Comparison of ENCODE assay signal across 28 mouse cellular contexts in genomic region chr13:45457459-45457858, GRCm38 (mm10). TPM values are rescaled to one million over a fixed set of nuclear protein-coding genes. Genes with fewer than 3 reads are reported as not detected.
DNase-seq lines count a peak whose midpoint lies in the region; ATAC-seq lines count a peak whose summit lies in the region.
"Had no signal": no experiment of that assay in that cellular context is flagged by ENCODE, and none has a peak within 500 bp of the region (broad histone marks: within the 10 kb centered on the region; RNA-seq: fewer than 3 reads in every experiment).

No protein-coding gene starts in this region.

- peaks cover 14% of the 10 kb centered on the region for H3K4me1 ChIP-seq in hindbrain, embryonic 14.5 days (replicated peaks; ENCODE audit: control insufficient read depth, insufficient read depth, low read length)

- H3K27me3 ChIP-seq in hindbrain, embryonic 14.5 days (ENCODE audit: control insufficient read depth, insufficient read depth, low read length): no peaks in the 10 kb centered on the region; the same call in 1 of the 2 replicates
- H3K27me3 ChIP-seq: CH12.LX; forebrain, embryonic 13.5 days; intestine, embryonic 15.5 days; neural tube, embryonic 12.5 days; Patski had no signal

- WGBS in hindbrain, embryonic 14.5 days: 71% methylated on average over 7 of the region's 7 CpGs

- no peak overlapping the region for H3K4me3 ChIP-seq in hindbrain, embryonic 14.5 days (replicated peaks; ENCODE audit: low read length)
- H3K4me3 ChIP-seq: forebrain, embryonic 13.5 days; intestine, embryonic 15.5 days; liver, embryonic 12.5 days; midbrain, embryonic 10.5 days; myocyte; neural tube, embryonic 12.5 days had no signal

- H3K4me2 ChIP-seq in hindbrain, embryonic 14.5 days (replicated peaks): no peak overlapping the region
- H3K4me2 ChIP-seq: forebrain, embryonic 13.5 days; intestine, embryonic 15.5 days; liver, embryonic 12.5 days; neural tube, embryonic 12.5 days had no signal

- no peak for DNase-seq in cerebellum, adult 11 months
- peak; percentile 26 to 42 for DNase-seq in cerebellum, postnatal 36 days
- no peak for DNase-seq in cerebellum, postnatal 4 days (ENCODE audit: low spot score in 2 of 2)
- DNase-seq in adipocyte (ENCODE audit: low spot score): peak; percentile 72
- peak; percentile 61 for DNase-seq in retina, embryonic 14.5 days (ENCODE audit: low spot score)
- DNase-seq in gastrocnemius, postnatal 14 days: no peak
- no peak for DNase-seq in hindbrain, embryonic 14.5 days (ENCODE audit: low spot score)
- DNase-seq: adrenal gland, postnatal 14 days; heart, postnatal 14 days; kidney, adult 8-10 months; kidney, postnatal 4 days; layer of hippocampus, postnatal 36 days; left cerebral cortex, postnatal 4 days; liver, postnatal 0 days; lung, postnatal 10 days; thymus, adult 2 months; thymus, postnatal 36 days had no signal

- H3K36me3 ChIP-seq in hindbrain, embryonic 14.5 days (replicated peaks; ENCODE audit: control insufficient read depth, insufficient read depth): no peaks in the 10 kb centered on the region
- H3K36me3 ChIP-seq: intestine, embryonic 15.5 days; liver, embryonic 12.5 days; midbrain, embryonic 10.5 days; neural tube, embryonic 12.5 days had no signal

- peak; percentile 50; the same call in 1 of the 2 replicates for ATAC-seq in cerebellum, adult (ENCODE audit: insufficient number of reproducible peaks, low FRiP score, low TSS enrichment)
- no peak for ATAC-seq in hindbrain, embryonic 14.5 days (ENCODE audit: low FRiP score)
- ATAC-seq: forebrain, embryonic 13.5 days; hindbrain, postnatal 0 days; intestine, embryonic 15.5 days; liver, embryonic 12.5 days; liver, postnatal 0 days; Patski had no signal

- H3K9ac ChIP-seq in hindbrain, embryonic 14.5 days: no peak overlapping the region
- H3K9ac ChIP-seq: forebrain, embryonic 13.5 days; intestine, embryonic 15.5 days; liver, embryonic 12.5 days; liver, postnatal 0 days; neural tube, embryonic 12.5 days had no signal

- H3K9me3 ChIP-seq in hindbrain, embryonic 14.5 days (ENCODE audit: control insufficient read depth, low read length): no peaks in the 10 kb centered on the region
- H3K9me3 ChIP-seq: forebrain, embryonic 13.5 days; intestine, embryonic 15.5 days; liver, embryonic 12.5 days; midbrain, embryonic 10.5 days; neural tube, embryonic 12.5 days had no signal

- intact Hi-C loops in gastrocnemius, postnatal 14 days (cut with DNase I; ENCODE audit: low total_unique reads): no loop called here

- no peak overlapping the region for H3K27ac ChIP-seq in hindbrain, embryonic 14.5 days
- H3K27ac ChIP-seq: forebrain, embryonic 13.5 days; hindbrain, postnatal 0 days; intestine, embryonic 15.5 days; kidney, postnatal 0 days; liver, embryonic 12.5 days; midbrain, embryonic 10.5 days; neural tube, embryonic 12.5 days had no signal

RNA-seq across cellular contexts. Expression of gene Gmpr, which starts 49.8 kb away (rescaled TPM):
- total RNA-seq in gastrocnemius, postnatal 14 days (2021): 100 to 1,000 TPM; 135 to 147 TPM
- polyA plus RNA-seq in hindbrain, embryonic 14.5 days (2014; fragmentation: Nextera tagmentation; extraction: Ambion mirVana): 35.5 and 39.5 TPM in 2 replicates

Comparison
In these comparisons a context has a peak if more than half of its experiments do, and no peak if none do; other contexts are left out.
1. DNase-seq: peak in cerebellum, postnatal 36 days (2 of 2), adipocyte (single experiment) and retina, embryonic 14.5 days (single experiment); none in cerebellum, adult 11 months (single experiment), cerebellum, postnatal 4 days (0 of 2), gastrocnemius, postnatal 14 days (single experiment) and hindbrain, embryonic 14.5 days (single experiment).